14 mouse cellular contexts compared by ENCODE assay signal in the genomic region with DNA sequence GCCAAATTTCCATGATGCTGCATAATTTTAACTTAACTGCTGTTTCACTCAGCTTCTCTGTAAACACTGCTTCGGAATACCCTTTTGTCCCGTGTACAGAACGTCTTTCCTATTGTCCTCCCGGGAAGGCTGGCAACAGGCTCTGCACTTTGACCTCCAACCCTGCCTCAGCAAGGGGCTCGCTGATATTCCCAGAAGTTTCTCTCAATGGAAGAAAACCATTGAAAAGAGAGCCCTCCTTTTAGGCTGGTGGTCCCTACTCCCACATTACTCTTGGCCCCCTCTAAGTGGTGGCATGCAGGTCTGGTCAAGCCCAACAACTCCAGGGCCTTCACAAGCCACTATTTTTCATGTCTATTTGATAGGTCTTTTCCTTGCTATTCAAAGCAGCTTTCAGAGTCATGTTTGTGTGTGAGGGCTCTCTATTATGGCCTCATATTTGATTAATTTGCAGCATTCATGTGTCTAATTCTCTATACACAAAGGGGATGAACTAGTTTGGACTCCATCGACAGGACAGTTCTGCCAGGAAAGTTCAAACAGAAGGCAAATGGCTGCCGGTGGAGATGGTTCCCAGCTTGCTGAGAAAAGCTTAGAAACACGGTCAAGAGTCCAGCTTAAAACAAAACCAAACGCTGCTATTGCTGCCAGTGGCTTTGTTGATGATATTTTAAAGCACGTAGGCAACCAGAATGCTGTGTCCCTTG.
DNase-seq lines count a peak whose midpoint lies in the region; ATAC-seq lines count a peak whose summit lies in the region.
"Had no signal": no experiment of that assay in that cellular context is flagged by ENCODE, and none has a peak within 500 bp of the region (broad histone marks: within the 10 kb centered on the region; RNA-seq: fewer than 3 reads in every experiment).

No protein-coding gene starts in this region.

- peak; percentile 36 for DNase-seq in kidney, postnatal 10 days
- DNase-seq in neural tube, embryonic 10.5 days (ENCODE audit: extremely low spot score, low spot score) = peak; percentile 31
- DNase-seq in lung, postnatal 36 days = peak; percentile 28
- no peak for DNase-seq in layer of hippocampus, postnatal 10 days (ENCODE audit: low spot score in 2 of 2)
- DNase-seq: adrenal gland, adult 2 months; cerebellum, adult 18-20 months had no signal

- H3K27ac ChIP-seq in kidney, embryonic 16.5 days (ENCODE audit: low read length) = no peak overlapping the region
- H3K27ac ChIP-seq in neural tube, embryonic 15.5 days (replicated peaks) = no peak overlapping the region
- no peak overlapping the region for H3K27ac ChIP-seq in intestine, embryonic 16.5 days (ENCODE audit: low read length)
- H3K27ac ChIP-seq: heart, embryonic 15.5 days; kidney, embryonic 15.5 days had no signal

- 44% methylated on average over 10 of the region's 10 CpGs for WGBS in kidney, embryonic 16.5 days
- WGBS in neural tube, embryonic 15.5 days = 11% methylated on average over 10 of the region's 10 CpGs
- WGBS in intestine, embryonic 16.5 days = 34% methylated on average over 10 of the region's 10 CpGs

- H3K9me3 ChIP-seq in kidney, embryonic 16.5 days (ENCODE audit: low read length) = no peaks in the 10 kb centered on the region
- no peaks in the 10 kb centered on the region for H3K9me3 ChIP-seq in neural tube, embryonic 15.5 days (replicated peaks)
- H3K9me3 ChIP-seq in intestine, embryonic 16.5 days (ENCODE audit: control insufficient read depth, low read length) = no peaks in the 10 kb centered on the region
- H3K9me3 ChIP-seq: heart, embryonic 15.5 days; kidney, embryonic 15.5 days had no signal

- no peak for ATAC-seq in kidney, embryonic 16.5 days (ENCODE audit: low FRiP score, low TSS enrichment)
- no peak for ATAC-seq in neural tube, embryonic 15.5 days (ENCODE audit: low FRiP score)
- no peak for ATAC-seq in intestine, embryonic 16.5 days
- ATAC-seq: forebrain, embryonic 14.5 days had no signal

- no peak overlapping the region for H3K4me3 ChIP-seq in kidney, embryonic 16.5 days (ENCODE audit: low read length)
- H3K4me3 ChIP-seq in neural tube, embryonic 15.5 days (replicated peaks) = no peak overlapping the region
- H3K4me3 ChIP-seq in intestine, embryonic 16.5 days (ENCODE audit: low read length) = no peak overlapping the region
- H3K4me3 ChIP-seq: heart, embryonic 15.5 days; kidney, embryonic 15.5 days; myocyte had no signal

- no peak overlapping the region for H3K9ac ChIP-seq in kidney, embryonic 16.5 days (replicated peaks; ENCODE audit: low read length)
- no peak overlapping the region for H3K9ac ChIP-seq in neural tube, embryonic 15.5 days (replicated peaks)
- no peak overlapping the region for H3K9ac ChIP-seq in intestine, embryonic 16.5 days (ENCODE audit: low read depth, low read length)
- H3K9ac ChIP-seq: heart, embryonic 15.5 days; kidney, embryonic 15.5 days had no signal

- no peaks in the 10 kb centered on the region for H3K27me3 ChIP-seq in kidney, embryonic 16.5 days (ENCODE audit: insufficient read depth, low read length)
- H3K27me3 ChIP-seq in neural tube, embryonic 15.5 days (replicated peaks) = no peaks in the 10 kb centered on the region
- H3K27me3 ChIP-seq in intestine, embryonic 16.5 days (replicated peaks; ENCODE audit: control insufficient read depth, insufficient read depth, low read length) = no peaks in the 10 kb centered on the region
- H3K27me3 ChIP-seq: heart, embryonic 15.5 days; kidney, embryonic 15.5 days had no signal

- peaks cover 15% of the 10 kb centered on the region for H3K4me1 ChIP-seq in kidney, embryonic 16.5 days (ENCODE audit: insufficient read depth, low read length)
- H3K4me1 ChIP-seq in neural tube, embryonic 15.5 days = peaks cover 7% of the 10 kb centered on the region; the same call in 1 of the 2 replicates
- peaks cover 24% of the 10 kb centered on the region for H3K4me1 ChIP-seq in intestine, embryonic 16.5 days (ENCODE audit: control insufficient read depth, insufficient read depth, low read length)

- no peak overlapping the region for H3K4me2 ChIP-seq in kidney, embryonic 16.5 days (replicated peaks; ENCODE audit: low read depth, low read length)
- no peak overlapping the region for H3K4me2 ChIP-seq in neural tube, embryonic 15.5 days
- no peak overlapping the region for H3K4me2 ChIP-seq in intestine, embryonic 16.5 days (ENCODE audit: low read depth, low read length)
- H3K4me2 ChIP-seq: kidney, embryonic 15.5 days; liver, embryonic 11.5 days had no signal

- no peaks in the 10 kb centered on the region for H3K36me3 ChIP-seq in kidney, embryonic 16.5 days (ENCODE audit: insufficient read depth, low read length)
- no peaks in the 10 kb centered on the region for H3K36me3 ChIP-seq in neural tube, embryonic 15.5 days
- no peaks in the 10 kb centered on the region for H3K36me3 ChIP-seq in intestine, embryonic 16.5 days (ENCODE audit: control insufficient read depth, insufficient read depth, low read length)
- H3K36me3 ChIP-seq: heart, embryonic 15.5 days; kidney, embryonic 15.5 days had no signal

Comparison
In these comparisons a context has a peak if more than half of its experiments do, and no peak if none do; other contexts are left out.
1. DNase-seq: peak in kidney, postnatal 10 days (single experiment), neural tube, embryonic 10.5 days (single experiment) and lung, postnatal 36 days (single experiment); none in layer of hippocampus, postnatal 10 days (0 of 2).